Mouse (Mus musculus): ENCODE results near the gene Sik1.

DNA sequence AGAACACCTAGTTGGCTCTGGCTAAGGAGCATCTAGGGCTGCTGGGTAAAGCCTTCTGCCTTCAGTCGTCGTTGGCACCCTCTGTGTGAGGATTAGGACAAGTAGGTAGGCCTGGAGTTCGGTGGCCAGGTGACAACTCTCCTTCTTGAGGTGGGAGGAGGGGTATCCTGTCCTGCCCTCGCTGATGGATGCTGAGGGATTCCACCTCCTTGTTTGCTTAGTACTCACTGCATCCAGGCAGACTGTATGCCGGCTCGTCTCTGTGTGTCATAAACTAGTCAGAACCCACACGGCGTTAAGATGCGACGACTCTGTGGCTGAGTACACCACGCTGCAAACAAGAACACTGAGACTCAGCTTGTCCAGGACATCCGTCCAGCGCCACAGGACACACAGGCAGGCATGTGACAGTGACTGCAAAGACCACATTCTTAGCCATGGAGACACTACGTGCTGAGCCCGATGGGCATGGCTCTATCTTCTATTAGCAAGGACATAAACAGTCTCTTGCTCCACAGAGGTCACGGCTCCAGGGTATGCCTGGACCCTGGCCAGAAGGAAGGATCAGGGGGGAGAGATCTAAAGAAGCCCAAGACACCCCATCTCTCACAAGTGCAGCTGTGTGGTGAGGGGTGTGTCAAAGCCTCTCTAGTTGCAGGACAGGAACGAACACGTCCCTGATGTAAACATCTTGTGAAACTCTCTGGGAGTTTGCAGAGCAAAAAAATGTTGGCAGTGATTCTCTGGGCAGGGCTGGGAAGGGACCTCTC lies 13.6 kb downstream of the Sik1 start:
- no peak for TF ChIP-seq CTCF (IDR thresholded peaks at IDR 0.05; ENCODE audit: insufficient read depth, low read length)
- peak; percentile 39; the same call in 1 of the 2 replicates for TF ChIP-seq POLR2A (IDR thresholded peaks at IDR 0.05; ENCODE audit: borderline replicate concordance, extremely low read depth, low read depth, low read length)
